Comparison of ENCODE assay signal across 9 mouse cellular contexts in genomic region chr14:50799502-50800259, GRCm38 (mm10). TPM values are rescaled to one million over a fixed set of nuclear protein-coding genes. Genes with fewer than 3 reads are reported as not detected.
DNase-seq lines count a peak whose midpoint lies in the region; ATAC-seq and TF ChIP-seq lines count a peak whose summit lies in the region.
"Had no signal": no experiment of that assay in that cellular context is flagged by ENCODE, and none has a peak within 500 bp of the region (broad histone marks: within the 10 kb centered on the region; RNA-seq: fewer than 3 reads in every experiment).

No protein-coding gene starts in this region.

- no peak overlapping the region for H3K4me2 ChIP-seq in embryonic facial prominence, embryonic 14.5 days (ENCODE audit: low read depth, low read length)
- no peak overlapping the region for H3K4me2 ChIP-seq in liver, embryonic 14.5 days (ENCODE audit: low read depth)
- H3K4me2 ChIP-seq in neural tube, embryonic 14.5 days (ENCODE audit: low read depth, low read length): no peak overlapping the region
- H3K4me2 ChIP-seq: limb, embryonic 15.5 days had no signal

- no peaks in the 10 kb centered on the region for H3K36me3 ChIP-seq in embryonic facial prominence, embryonic 14.5 days (ENCODE audit: control insufficient read depth, insufficient read depth, low read length)
- H3K36me3 ChIP-seq in liver, embryonic 14.5 days (replicated peaks; ENCODE audit: control insufficient read depth, insufficient read depth, low read depth): no peaks in the 10 kb centered on the region
- H3K36me3 ChIP-seq in neural tube, embryonic 14.5 days (ENCODE audit: control insufficient read depth, insufficient read depth, low read length): no peaks in the 10 kb centered on the region
- H3K36me3 ChIP-seq: limb, embryonic 15.5 days had no signal

- H3K9ac ChIP-seq in embryonic facial prominence, embryonic 14.5 days (ENCODE audit: low read depth, low read length): no peak overlapping the region
- H3K9ac ChIP-seq in liver, embryonic 14.5 days (replicated peaks): no peak overlapping the region
- H3K9ac ChIP-seq in neural tube, embryonic 14.5 days (replicated peaks; ENCODE audit: low read depth, low read length): no peak overlapping the region
- H3K9ac ChIP-seq: limb, embryonic 15.5 days had no signal

- ATAC-seq in embryonic facial prominence, embryonic 14.5 days (ENCODE audit: low read depth): no peak
- peak; percentile 85 for ATAC-seq in inflammation-experienced regulatory T-cells, adult 6 months
- no peak for ATAC-seq in liver, embryonic 14.5 days (ENCODE audit: insufficient read depth)
- ATAC-seq in neural tube, embryonic 14.5 days (ENCODE audit: low read depth): peak; percentile 65; the same call in 1 of the 2 replicates

- peak; percentile 56; the same call in 1 of the 2 replicates for TF ChIP-seq CTCF in liver, embryonic 14.5 days (IDR thresholded peaks at IDR 0.05; ENCODE audit: low read depth)

- H3K27ac ChIP-seq in embryonic facial prominence, embryonic 14.5 days (replicated peaks; ENCODE audit: low read depth, low read length): no peak overlapping the region
- no peak overlapping the region for H3K27ac ChIP-seq in liver, embryonic 14.5 days
- H3K27ac ChIP-seq in neural tube, embryonic 14.5 days (ENCODE audit: low read depth, low read length): no peak overlapping the region
- H3K27ac ChIP-seq: limb, embryonic 15.5 days had no signal

- 9% methylated on average over 3 of the region's 3 CpGs for WGBS in embryonic facial prominence, embryonic 14.5 days
- 1% methylated on average over 3 of the region's 3 CpGs for WGBS in liver, embryonic 14.5 days (ENCODE audit: insufficient replicate concordance)
- WGBS in neural tube, embryonic 14.5 days: 2% methylated on average over 3 of the region's 3 CpGs

- H3K27me3 ChIP-seq in embryonic facial prominence, embryonic 14.5 days (replicated peaks; ENCODE audit: control insufficient read depth, insufficient read depth, low read length): no peaks in the 10 kb centered on the region
- no peaks in the 10 kb centered on the region for H3K27me3 ChIP-seq in liver, embryonic 14.5 days (ENCODE audit: control insufficient read depth, insufficient read depth, low read length)
- H3K27me3 ChIP-seq in neural tube, embryonic 14.5 days (ENCODE audit: control insufficient read depth, insufficient read depth, low read length): no peaks in the 10 kb centered on the region
- H3K27me3 ChIP-seq: limb, embryonic 15.5 days had no signal

- no peak overlapping the region for H3K4me3 ChIP-seq in embryonic facial prominence, embryonic 14.5 days (ENCODE audit: low read depth, low read length)
- no peak overlapping the region for H3K4me3 ChIP-seq in liver, embryonic 14.5 days (ENCODE audit: insufficient read depth in 1 of 2, low read depth in 2 of 2, low read length in 2 of 2)
- no peak overlapping the region for H3K4me3 ChIP-seq in neural tube, embryonic 14.5 days (ENCODE audit: low read depth, low read length)
- H3K4me3 ChIP-seq: limb, embryonic 15.5 days had no signal

- H3K4me1 ChIP-seq in embryonic facial prominence, embryonic 14.5 days (ENCODE audit: control insufficient read depth, insufficient read depth, low read length): no peaks in the 10 kb centered on the region
- H3K4me1 ChIP-seq in liver, embryonic 14.5 days (replicated peaks; ENCODE audit: control insufficient read depth in 2 of 2, insufficient read depth in 2 of 2, low read length in 1 of 2): peaks cover 2 to 5% of the 10 kb centered on the region in 2 experiments; a peak in 2 of 4 replicates
- H3K4me1 ChIP-seq in neural tube, embryonic 14.5 days (ENCODE audit: control insufficient read depth, insufficient read depth, low read length): no peaks in the 10 kb centered on the region

- peak; percentile 7 to 70 for DNase-seq in layer of hippocampus, adult 18-20 months (ENCODE audit: low spot score in 2 of 2)
- no peak for DNase-seq in layer of hippocampus, adult 9-10 months (ENCODE audit: low spot score)
- DNase-seq in ZHBTc4 (ENCODE audit: low read depth, low spot score): peak; percentile 72
- peak; percentile 82 for DNase-seq in embryonic facial prominence, embryonic 14.5 days (ENCODE audit: low spot score)
- peak in 2 of 3 experiments; percentile 51 to 58 for DNase-seq in liver, embryonic 14.5 days (ENCODE audit: low read depth in 3 of 3, low spot score in 3 of 3)
- no peak for DNase-seq in gastrocnemius, postnatal 25 days

- no peak for TF ChIP-seq EP300 in liver, embryonic 14.5 days (IDR thresholded peaks at IDR 0.05; ENCODE audit: low read depth)

- no peaks in the 10 kb centered on the region for H3K9me3 ChIP-seq in embryonic facial prominence, embryonic 14.5 days (ENCODE audit: control insufficient read depth, low read length)
- H3K9me3 ChIP-seq in liver, embryonic 14.5 days (ENCODE audit: control insufficient read depth, low read length): no peaks in the 10 kb centered on the region
- H3K9me3 ChIP-seq in neural tube, embryonic 14.5 days (ENCODE audit: control insufficient read depth, low read length): no peaks in the 10 kb centered on the region
- H3K9me3 ChIP-seq: limb, embryonic 15.5 days had no signal

RNA-seq across cellular contexts. Expression of gene Ccnb1ip1, which starts 7.9 kb away (rescaled TPM):
- not detected for total RNA-seq in layer of hippocampus, adult 18-20 months (2021)
- polyA plus RNA-seq in embryonic facial prominence, embryonic 14.5 days (2014; fragmentation: Nextera tagmentation; extraction: Ambion mirVana): not detected in 2 replicates
- not detected for polyA plus RNA-seq in inflammation-experienced regulatory T-cells, adult 6 months (2017; shearing (Covaris generic))
- not detected in 2 replicates for polyA plus RNA-seq in liver, embryonic 14.5 days (2012; rRNA removed)
- not detected in 2 replicates for polyA plus RNA-seq in liver, embryonic 14.5 days (2014; fragmentation: Nextera tagmentation; extraction: Ambion mirVana)
- not detected in 2 replicates for polyA plus RNA-seq in neural tube, embryonic 14.5 days (2014; fragmentation: Nextera tagmentation; extraction: Ambion mirVana)
- total RNA-seq in gastrocnemius, postnatal 25 days (2021): not detected
- polyA plus RNA-seq: limb, embryonic 15.5 days had no signal

RNA-seq across cellular contexts. Expression of gene Parp2, which starts 8.0 kb away (rescaled TPM):
- 10 to 100 TPM; 22.1 to 28.9 TPM for total RNA-seq in layer of hippocampus, adult 18-20 months (2021)
- 53.3 and 57.2 TPM in 2 replicates for polyA plus RNA-seq in embryonic facial prominence, embryonic 14.5 days (2014; fragmentation: Nextera tagmentation; extraction: Ambion mirVana)
- 100 to 1,000 TPM in 2 of 3 experiments, 10 to 100 TPM in 1; 75.1 to 115 (median 101) TPM for polyA plus RNA-seq in inflammation-experienced regulatory T-cells, adult 6 months (2017; shearing (Covaris generic))
- polyA plus RNA-seq in liver, embryonic 14.5 days (2012; rRNA removed): 20.6 and 32.9 TPM in 2 replicates
- polyA plus RNA-seq in liver, embryonic 14.5 days (2014; fragmentation: Nextera tagmentation; extraction: Ambion mirVana): 31.3 and 35.9 TPM in 2 replicates
- polyA plus RNA-seq in neural tube, embryonic 14.5 days (2014; fragmentation: Nextera tagmentation; extraction: Ambion mirVana): 43.7 and 51.5 TPM in 2 replicates
- total RNA-seq in gastrocnemius, postnatal 25 days (2021): 1 to 10 TPM; 7.5 to 8.5 TPM

RNA-seq across cellular contexts. Expression of gene Ttc5, which starts 14.4 kb away (rescaled TPM):
- 10 to 100 TPM; 58.9 to 62.2 TPM for total RNA-seq in layer of hippocampus, adult 18-20 months (2021)
- polyA plus RNA-seq in embryonic facial prominence, embryonic 14.5 days (2014; fragmentation: Nextera tagmentation; extraction: Ambion mirVana): 57.7 and 68.7 TPM in 2 replicates
- 100 to 1,000 TPM in 2 of 3 experiments, 10 to 100 TPM in 1; 98.6 to 131 (median 123) TPM for polyA plus RNA-seq in inflammation-experienced regulatory T-cells, adult 6 months (2017; shearing (Covaris generic))
- polyA plus RNA-seq in liver, embryonic 14.5 days (2012; rRNA removed): 9.6 and 10.8 TPM in 2 replicates
- polyA plus RNA-seq in liver, embryonic 14.5 days (2014; fragmentation: Nextera tagmentation; extraction: Ambion mirVana): 18.0 and 19.8 TPM in 2 replicates
- polyA plus RNA-seq in neural tube, embryonic 14.5 days (2014; fragmentation: Nextera tagmentation; extraction: Ambion mirVana): 118 and 131 TPM in 2 replicates
- total RNA-seq in gastrocnemius, postnatal 25 days (2021): 1 to 10 TPM; 7.4 to 8.2 TPM

RNA-seq across cellular contexts. Expression of gene Olfr749, which starts 54.8 kb away (rescaled TPM):
- not detected for total RNA-seq in layer of hippocampus, adult 18-20 months (2021)
- polyA plus RNA-seq in embryonic facial prominence, embryonic 14.5 days (2014; fragmentation: Nextera tagmentation; extraction: Ambion mirVana): not detected in 2 replicates
- polyA plus RNA-seq in inflammation-experienced regulatory T-cells, adult 6 months (2017; shearing (Covaris generic)): not detected
- not detected in 2 replicates for polyA plus RNA-seq in liver, embryonic 14.5 days (2012; rRNA removed)
- polyA plus RNA-seq in liver, embryonic 14.5 days (2014; fragmentation: Nextera tagmentation; extraction: Ambion mirVana): not detected in 2 replicates
- not detected in 2 replicates for polyA plus RNA-seq in neural tube, embryonic 14.5 days (2014; fragmentation: Nextera tagmentation; extraction: Ambion mirVana)
- total RNA-seq in gastrocnemius, postnatal 25 days (2021): not detected
- polyA plus RNA-seq: limb, embryonic 15.5 days had no signal

Comparison
In these comparisons a context has a peak if more than half of its experiments do, and no peak if none do; other contexts are left out.
1. DNase-seq: peak in layer of hippocampus, adult 18-20 months (2 of 2), ZHBTc4 (single experiment), embryonic facial prominence, embryonic 14.5 days (single experiment) and liver, embryonic 14.5 days (2 of 3); none in layer of hippocampus, adult 9-10 months (single experiment) and gastrocnemius, postnatal 25 days (single experiment).
2. ATAC-seq: peak in inflammation-experienced regulatory T-cells, adult 6 months (single experiment) and neural tube, embryonic 14.5 days (single experiment); none in embryonic facial prominence, embryonic 14.5 days (single experiment) and liver, embryonic 14.5 days (single experiment).